Comparison of ENCODE assay signal across 31 mouse cellular contexts in the genomic region with DNA sequence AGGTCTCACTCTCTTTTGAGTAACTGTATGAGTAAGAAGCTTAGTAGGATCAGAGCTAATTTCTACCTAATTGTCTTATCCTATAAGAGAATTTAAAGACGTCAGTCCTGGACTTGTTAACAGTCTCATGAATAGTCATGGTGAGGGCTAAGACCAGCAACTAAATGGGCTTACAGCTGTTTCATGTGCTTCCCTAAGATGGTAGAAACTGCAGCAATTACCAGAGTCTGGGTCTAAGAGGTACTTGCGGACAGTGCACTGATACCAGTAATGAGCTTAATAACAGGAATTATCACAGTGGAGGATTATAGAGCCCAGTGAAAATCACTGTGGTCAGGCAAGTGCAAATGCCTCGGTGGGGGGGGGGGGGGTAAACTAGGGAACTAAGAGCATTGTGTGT. TPM values are rescaled to one million over a fixed set of nuclear protein-coding genes. Genes with fewer than 3 reads are reported as not detected.
DNase-seq lines count a peak whose midpoint lies in the region; ATAC-seq and TF ChIP-seq lines count a peak whose summit lies in the region.
"Had no signal": no experiment of that assay in that cellular context is flagged by ENCODE, and none has a peak within 500 bp of the region (broad histone marks: within the 10 kb centered on the region; RNA-seq: fewer than 3 reads in every experiment).

No protein-coding gene starts in this region.

- H3K9me3 ChIP-seq in forebrain, embryonic 11.5 days (ENCODE audit: control insufficient read depth, low read length), result no peaks in the 10 kb centered on the region
- no peaks in the 10 kb centered on the region for H3K9me3 ChIP-seq in forebrain, embryonic 15.5 days
- H3K9me3 ChIP-seq in forebrain, embryonic 14.5 days (replicated peaks; ENCODE audit: control insufficient read depth, low read length), result no peaks in the 10 kb centered on the region
- H3K9me3 ChIP-seq in forebrain, postnatal 0 days (ENCODE audit: low read length), result no peaks in the 10 kb centered on the region
- H3K9me3 ChIP-seq: heart, embryonic 12.5 days; heart, embryonic 15.5 days; hindbrain, embryonic 10.5 days; hindbrain, embryonic 13.5 days had no signal

- no peak overlapping the region for H3K9ac ChIP-seq in forebrain, embryonic 11.5 days (ENCODE audit: low read length)
- no peak overlapping the region for H3K9ac ChIP-seq in forebrain, embryonic 15.5 days (replicated peaks)
- no peak overlapping the region for H3K9ac ChIP-seq in forebrain, embryonic 14.5 days (ENCODE audit: low read length)
- no peak overlapping the region for H3K9ac ChIP-seq in forebrain, postnatal 0 days
- H3K9ac ChIP-seq: heart, embryonic 12.5 days; heart, embryonic 15.5 days; hindbrain, embryonic 13.5 days had no signal

- no peak overlapping the region for H3K27ac ChIP-seq in forebrain, embryonic 11.5 days (ENCODE audit: low read depth, low read length)
- H3K27ac ChIP-seq in forebrain, embryonic 15.5 days (replicated peaks), result no peak overlapping the region
- H3K27ac ChIP-seq in forebrain, embryonic 14.5 days (ENCODE audit: low read depth, low read length), result no peak overlapping the region
- no peak overlapping the region for H3K27ac ChIP-seq in forebrain, postnatal 0 days (ENCODE audit: low read depth, low read length)
- H3K27ac ChIP-seq: heart, adult 2 months; heart, embryonic 15.5 days; hindbrain, embryonic 10.5 days; hindbrain, embryonic 13.5 days had no signal

- DNase-seq in forebrain, embryonic 11.5 days (ENCODE audit: low spot score), result no peak
- DNase-seq in forebrain, embryonic 14.5 days (ENCODE audit: low spot score), result peak; percentile 11
- DNase-seq in forebrain, postnatal 0 days, result no peak
- DNase-seq in brain, embryonic 14.5 days (ENCODE audit: low read depth), result peak; percentile 34
- DNase-seq in retina, postnatal 1 day, result peak; percentile 79
- DNase-seq in urinary bladder, postnatal 36 days (ENCODE audit: low spot score in 2 of 2), result no peak
- no peak for DNase-seq in right cerebral cortex, postnatal 36 days (ENCODE audit: low spot score in 2 of 2)
- DNase-seq: adrenal gland, adult 8-10 months; adrenal gland, postnatal 25 days; cerebellum, adult 18-20 months; cerebellum, adult 9-10 months; cerebellum, postnatal 14 days; gastrocnemius, postnatal 10 days; gastrocnemius, postnatal 36 days; heart, adult 2 months; heart, postnatal 10 days; heart, postnatal 36 days had no signal

- 42% methylated on average over 3 of the region's 3 CpGs for WGBS in forebrain, embryonic 11.5 days
- 17% methylated on average over 3 of the region's 3 CpGs for WGBS in forebrain, embryonic 15.5 days
- WGBS in forebrain, embryonic 14.5 days, result 12% methylated on average over 3 of the region's 3 CpGs
- 19% methylated on average over 3 of the region's 3 CpGs for WGBS in forebrain, postnatal 0 days

- TF ChIP-seq CTCF in forebrain, postnatal 0 days (IDR thresholded peaks at IDR 0.05; ENCODE audit: low read depth), result no peak
- no peak for TF ChIP-seq CTCF in brain, embryonic 14.5 days (IDR thresholded peaks at IDR 0.05; ENCODE audit: borderline replicate concordance, extremely low read depth, insufficient read depth, insufficient read length)

- no peaks in the 10 kb centered on the region for H3K4me1 ChIP-seq in forebrain, embryonic 11.5 days (replicated peaks; ENCODE audit: control insufficient read depth, insufficient read depth, low read length)
- H3K4me1 ChIP-seq in forebrain, embryonic 15.5 days, result no peaks in the 10 kb centered on the region
- H3K4me1 ChIP-seq in forebrain, embryonic 14.5 days (ENCODE audit: control insufficient read depth, insufficient read depth, low read length), result no peaks in the 10 kb centered on the region
- H3K4me1 ChIP-seq in forebrain, postnatal 0 days (ENCODE audit: insufficient read depth), result no peaks in the 10 kb centered on the region
- H3K4me1 ChIP-seq: heart, embryonic 12.5 days; heart, embryonic 15.5 days; hindbrain, embryonic 10.5 days; hindbrain, embryonic 13.5 days had no signal

- H3K4me2 ChIP-seq in forebrain, embryonic 11.5 days (ENCODE audit: low read depth, low read length, severe bottlenecking), result no peak overlapping the region
- no peak overlapping the region for H3K4me2 ChIP-seq in forebrain, embryonic 15.5 days (replicated peaks)
- H3K4me2 ChIP-seq in forebrain, embryonic 14.5 days (ENCODE audit: low read length), result no peak overlapping the region
- no peak overlapping the region for H3K4me2 ChIP-seq in forebrain, postnatal 0 days (ENCODE audit: low read depth)
- H3K4me2 ChIP-seq: heart, embryonic 12.5 days; heart, embryonic 15.5 days; hindbrain, embryonic 13.5 days had no signal

- H3K27me3 ChIP-seq in forebrain, embryonic 11.5 days (ENCODE audit: control insufficient read depth, insufficient read depth, low read length), result no peaks in the 10 kb centered on the region
- no peaks in the 10 kb centered on the region for H3K27me3 ChIP-seq in forebrain, embryonic 15.5 days
- H3K27me3 ChIP-seq in forebrain, embryonic 14.5 days (replicated peaks; ENCODE audit: control insufficient read depth, insufficient read depth, low read length), result no peaks in the 10 kb centered on the region
- H3K27me3 ChIP-seq in forebrain, postnatal 0 days (ENCODE audit: insufficient read depth, low read length), result no peaks in the 10 kb centered on the region
- H3K27me3 ChIP-seq: heart, embryonic 12.5 days; heart, embryonic 15.5 days; hindbrain, embryonic 13.5 days had no signal

- H3K4me3 ChIP-seq in forebrain, embryonic 11.5 days (ENCODE audit: low read depth, low read length), result no peak overlapping the region
- no peak overlapping the region for H3K4me3 ChIP-seq in forebrain, embryonic 15.5 days
- H3K4me3 ChIP-seq in forebrain, embryonic 14.5 days (ENCODE audit: low read depth, low read length), result no peak overlapping the region
- H3K4me3 ChIP-seq in forebrain, postnatal 0 days (ENCODE audit: low read depth, low read length), result no peak overlapping the region
- H3K4me3 ChIP-seq: heart, adult 2 months; heart, embryonic 12.5 days; heart, embryonic 15.5 days; hindbrain, embryonic 10.5 days; hindbrain, embryonic 13.5 days had no signal

- no peak for TF ChIP-seq POLR2A in brain, embryonic 14.5 days (IDR thresholded peaks at IDR 0.05; ENCODE audit: borderline replicate concordance, extremely low read depth, insufficient read depth, insufficient read length, poor library complexity, severe bottlenecking)

- no peaks in the 10 kb centered on the region for H3K36me3 ChIP-seq in forebrain, embryonic 11.5 days (ENCODE audit: control insufficient read depth, insufficient read depth, low read length)
- H3K36me3 ChIP-seq in forebrain, embryonic 15.5 days, result no peaks in the 10 kb centered on the region
- H3K36me3 ChIP-seq in forebrain, embryonic 14.5 days (ENCODE audit: control insufficient read depth, insufficient read depth, low read length), result no peaks in the 10 kb centered on the region
- no peaks in the 10 kb centered on the region for H3K36me3 ChIP-seq in forebrain, postnatal 0 days (ENCODE audit: insufficient read depth)
- H3K36me3 ChIP-seq: heart, embryonic 12.5 days; heart, embryonic 15.5 days; hindbrain, embryonic 10.5 days; hindbrain, embryonic 13.5 days had no signal

- peak; percentile 75 for ATAC-seq in forebrain, embryonic 11.5 days (replicated peaks; ENCODE audit: low FRiP score)
- no peak for ATAC-seq in forebrain, embryonic 15.5 days (replicated peaks)
- ATAC-seq in forebrain, embryonic 14.5 days, result 0 out of 2 replicates have a peak, but pooled peaks have one; percentile 40
- no peak for ATAC-seq in forebrain, postnatal 0 days
- ATAC-seq: activated CD4-positive, CD25-positive, alpha-beta regulatory T cell, adult 4 months; hindbrain, embryonic 16.5 days; inflammation-experienced regulatory T-cells, adult 6 months; intestine, embryonic 16.5 days had no signal

RNA-seq across cellular contexts. Expression of a gene that starts 0.7 kb away (rescaled TPM):
- not detected in 2 replicates for polyA plus RNA-seq in forebrain, embryonic 11.5 days (2014; fragmentation: Nextera tagmentation; extraction: Ambion mirVana)
- not detected in 2 replicates for polyA plus RNA-seq in forebrain, embryonic 15.5 days (2015; fragmentation: Nextera tagmentation; extraction: Ambion mirVana)
- not detected in 2 replicates for polyA plus RNA-seq in forebrain, embryonic 14.5 days (2014; fragmentation: Nextera tagmentation; extraction: Ambion mirVana)
- total RNA-seq in forebrain, postnatal 0 days (2014; rRNA removed), result not detected in 2 replicates
- polyA plus RNA-seq in forebrain, postnatal 0 days (2015; fragmentation: Nextera tagmentation; extraction: Ambion mirVana), result not detected in 2 replicates
- not detected in 2 replicates for polyA plus RNA-seq in brain, embryonic 14.5 days (2012; rRNA removed)
- total RNA-seq: adrenal gland, adult 8-10 months; adrenal gland, postnatal 25 days; ES-E14; gastrocnemius, adult 18-20 months; gastrocnemius, postnatal 10 days; gastrocnemius, postnatal 36 days; granulocyte monocyte progenitor cell, adult 5-6 weeks; heart, adult 2 months; heart, postnatal 10 days; heart, postnatal 36 days had no signal
- polyA plus RNA-seq: activated CD4-positive, CD25-positive, alpha-beta regulatory T cell, adult 4 months; embryonic facial prominence, embryonic 11.5 days; embryonic facial prominence, embryonic 14.5 days; heart, adult 2 months; heart, embryonic 12.5 days; heart, embryonic 15.5 days; hindbrain, embryonic 10.5 days; hindbrain, embryonic 13.5 days; hindbrain, embryonic 16.5 days; inflammation-experienced regulatory T-cells, adult 6 months; intestine, embryonic 16.5 days had no signal

RNA-seq across cellular contexts. Expression of a gene that starts 11.0 kb away (rescaled TPM):
- 0.36 and 0.57 TPM in 2 replicates for polyA plus RNA-seq in forebrain, embryonic 11.5 days (2014; fragmentation: Nextera tagmentation; extraction: Ambion mirVana)
- polyA plus RNA-seq in forebrain, embryonic 15.5 days (2015; fragmentation: Nextera tagmentation; extraction: Ambion mirVana), result not detected in 2 replicates
- polyA plus RNA-seq in forebrain, embryonic 14.5 days (2014; fragmentation: Nextera tagmentation; extraction: Ambion mirVana), result not detected in 2 replicates
- total RNA-seq in forebrain, postnatal 0 days (2014; rRNA removed), result not detected in 2 replicates
- not detected in 2 replicates for polyA plus RNA-seq in forebrain, postnatal 0 days (2015; fragmentation: Nextera tagmentation; extraction: Ambion mirVana)
- polyA plus RNA-seq in brain, embryonic 14.5 days (2012; rRNA removed), result not detected in 2 replicates
- total RNA-seq: adrenal gland, adult 8-10 months; adrenal gland, postnatal 25 days; ES-E14; gastrocnemius, adult 18-20 months; gastrocnemius, postnatal 10 days; gastrocnemius, postnatal 36 days; granulocyte monocyte progenitor cell, adult 5-6 weeks; heart, adult 2 months; heart, postnatal 10 days; heart, postnatal 36 days had no signal
- polyA plus RNA-seq: activated CD4-positive, CD25-positive, alpha-beta regulatory T cell, adult 4 months; heart, adult 2 months; heart, embryonic 12.5 days; heart, embryonic 15.5 days; hindbrain, embryonic 10.5 days; hindbrain, embryonic 13.5 days; hindbrain, embryonic 16.5 days; inflammation-experienced regulatory T-cells, adult 6 months; intestine, embryonic 16.5 days had no signal

RNA-seq across cellular contexts. Expression of a gene that starts 23.4 kb away (rescaled TPM):
- polyA plus RNA-seq in forebrain, embryonic 11.5 days (2014; fragmentation: Nextera tagmentation; extraction: Ambion mirVana), result not detected in 2 replicates
- not detected in 2 replicates for polyA plus RNA-seq in forebrain, embryonic 15.5 days (2015; fragmentation: Nextera tagmentation; extraction: Ambion mirVana)
- not detected in 2 replicates for polyA plus RNA-seq in forebrain, embryonic 14.5 days (2014; fragmentation: Nextera tagmentation; extraction: Ambion mirVana)
- not detected in 2 replicates for total RNA-seq in forebrain, postnatal 0 days (2014; rRNA removed)
- not detected in 2 replicates for polyA plus RNA-seq in forebrain, postnatal 0 days (2015; fragmentation: Nextera tagmentation; extraction: Ambion mirVana)
- polyA plus RNA-seq in brain, embryonic 14.5 days (2012; rRNA removed), result not detected in 2 replicates
- total RNA-seq: adrenal gland, adult 8-10 months; adrenal gland, postnatal 25 days; ES-E14; gastrocnemius, adult 18-20 months; gastrocnemius, postnatal 10 days; gastrocnemius, postnatal 36 days; granulocyte monocyte progenitor cell, adult 5-6 weeks; heart, adult 2 months; heart, postnatal 10 days; heart, postnatal 36 days had no signal
- polyA plus RNA-seq: activated CD4-positive, CD25-positive, alpha-beta regulatory T cell, adult 4 months; embryonic facial prominence, embryonic 14.5 days; heart, adult 2 months; heart, embryonic 12.5 days; heart, embryonic 15.5 days; hindbrain, embryonic 10.5 days; hindbrain, embryonic 13.5 days; hindbrain, embryonic 16.5 days; inflammation-experienced regulatory T-cells, adult 6 months; intestine, embryonic 16.5 days had no signal

RNA-seq across cellular contexts. Expression of a gene that starts 35.3 kb away (rescaled TPM):
- polyA plus RNA-seq in forebrain, embryonic 11.5 days (2014; fragmentation: Nextera tagmentation; extraction: Ambion mirVana), result not detected in 2 replicates
- not detected in 2 replicates for polyA plus RNA-seq in forebrain, embryonic 15.5 days (2015; fragmentation: Nextera tagmentation; extraction: Ambion mirVana)
- polyA plus RNA-seq in forebrain, embryonic 14.5 days (2014; fragmentation: Nextera tagmentation; extraction: Ambion mirVana), result not detected in 2 replicates
- not detected in 2 replicates for total RNA-seq in forebrain, postnatal 0 days (2014; rRNA removed)
- not detected in 2 replicates for polyA plus RNA-seq in forebrain, postnatal 0 days (2015; fragmentation: Nextera tagmentation; extraction: Ambion mirVana)
- polyA plus RNA-seq in brain, embryonic 14.5 days (2012; rRNA removed), result not detected in 2 replicates
- total RNA-seq: adrenal gland, adult 8-10 months; adrenal gland, postnatal 25 days; ES-E14; gastrocnemius, adult 18-20 months; gastrocnemius, postnatal 10 days; gastrocnemius, postnatal 36 days; granulocyte monocyte progenitor cell, adult 5-6 weeks; heart, adult 2 months; heart, postnatal 10 days; heart, postnatal 36 days had no signal
- polyA plus RNA-seq: activated CD4-positive, CD25-positive, alpha-beta regulatory T cell, adult 4 months; embryonic facial prominence, embryonic 11.5 days; embryonic facial prominence, embryonic 14.5 days; heart, adult 2 months; heart, embryonic 12.5 days; heart, embryonic 15.5 days; hindbrain, embryonic 10.5 days; hindbrain, embryonic 13.5 days; hindbrain, embryonic 16.5 days; inflammation-experienced regulatory T-cells, adult 6 months; intestine, embryonic 16.5 days had no signal

RNA-seq across cellular contexts. Expression of a gene that starts 40.6 kb away (rescaled TPM):
- polyA plus RNA-seq in forebrain, embryonic 11.5 days (2014; fragmentation: Nextera tagmentation; extraction: Ambion mirVana), result 2.7 and 3.5 TPM in 2 replicates
- polyA plus RNA-seq in forebrain, embryonic 15.5 days (2015; fragmentation: Nextera tagmentation; extraction: Ambion mirVana), result 0.08 and 0.13 TPM in 2 replicates
- 0.10 and 0.13 TPM in 2 replicates for polyA plus RNA-seq in forebrain, embryonic 14.5 days (2014; fragmentation: Nextera tagmentation; extraction: Ambion mirVana)
- total RNA-seq in forebrain, postnatal 0 days (2014; rRNA removed), result 0.08 and 0.14 TPM in 2 replicates
- 0.02 and 0.03 TPM in 2 replicates for polyA plus RNA-seq in forebrain, postnatal 0 days (2015; fragmentation: Nextera tagmentation; extraction: Ambion mirVana)
- polyA plus RNA-seq in brain, embryonic 14.5 days (2012; rRNA removed), result 0.03 and 0.11 TPM in 2 replicates

Comparison
In these comparisons a context has a peak if more than half of its experiments do, and no peak if none do; other contexts are left out.
1. ATAC-seq: peak in forebrain, embryonic 11.5 days (single experiment) and forebrain, embryonic 14.5 days (single experiment); none in forebrain, embryonic 15.5 days (single experiment) and forebrain, postnatal 0 days (single experiment).
2. DNase-seq: peak in forebrain, embryonic 14.5 days (single experiment), brain, embryonic 14.5 days (single experiment) and retina, postnatal 1 day (single experiment); none in forebrain, embryonic 11.5 days (single experiment), forebrain, postnatal 0 days (single experiment), urinary bladder, postnatal 36 days (0 of 2) and right cerebral cortex, postnatal 36 days (0 of 2).